Mouse (Mus musculus): Measurements from ENCODE around the gene Olfr543.

The Olfr543 gene

GRCm38 (mm10) chr7:102476601-102477000, 4.9 kb downstream of the Olfr543 start:
- DNase-seq (ENCODE audit: low spot score) = no peak

- DNase-seq (ENCODE audit: low spot score) = no peak
Measured at GRCm38 (mm10) chr7:102472675-102473074, 8.8 kb downstream of the Olfr543 start.

- DNase-seq (ENCODE audit: low spot score) = no peak
Measured at GRCm38 (mm10) chr7:102467566-102467965, 13.9 kb downstream of the Olfr543 start.

GRCm38 (mm10) chr7:102458618-102459380, 22.7 kb downstream of the Olfr543 start:
- no peak for DNase-seq (ENCODE audit: low spot score)

- DNase-seq (ENCODE audit: low spot score) = no peak
Measured at GRCm38 (mm10) chr7:102446438-102446837, 35.0 kb downstream of the Olfr543 start.

- no peak for DNase-seq (ENCODE audit: low spot score)
Measured at GRCm38 (mm10) chr7:102444301-102444700, 37.2 kb downstream of the Olfr543 start.

GRCm38 (mm10) chr7:102442432-102442831, 39.0 kb downstream of the Olfr543 start:
- peak; percentile 20 for DNase-seq (ENCODE audit: low spot score)

GRCm38 (mm10) chr7:102441657-102442391, 39.7 kb downstream of the Olfr543 start, which contains the start of gene Rrm1:
Gene Rrm1, plus strand, starts transcription at chr7:102441695.
- DNase-seq (ENCODE audit: low spot score) = peak; percentile 99

GRCm38 (mm10) chr7:102440822-102441656, 40.4 kb downstream of the Olfr543 start:
- DNase-seq (ENCODE audit: low spot score) = peak; percentile 63

GRCm38 (mm10) chr7:102434344-102434743, 47.1 kb downstream of the Olfr543 start:
- no peak for DNase-seq (ENCODE audit: low spot score)

Data from MN1 (cell line).